Mouse (Mus musculus): ENCODE data around the gene Atic. TPM values are rescaled to one million over a fixed set of nuclear protein-coding genes. Genes with fewer than 3 reads are reported as not detected.

The Atic gene
- 17.0 TPM for polyA plus RNA-seq (2014; fragmentation: Illumina TruSeq; extraction: RNeasy Lipid Tissue Mini Kit (QIAGEN cat#74804); ENCODE audit: insufficient read depth, low read depth, low replicate concordance)

GRCm38 (mm10) chr1:71556688-71557612, at the start of gene Atic:
TSS of gene Atic (plus strand) at chr1:71557150.

Other genes starting within 250 kb of the Atic start
- not detected for gene Abca12, start 142.2 kb upstream of the Atic start, polyA plus RNA-seq (2014; fragmentation: Illumina TruSeq; extraction: RNeasy Lipid Tissue Mini Kit (QIAGEN cat#74804); ENCODE audit: insufficient read depth, low read depth, low replicate concordance)
- 75.2 TPM for gene Fn1, start 96.0 kb downstream of the Atic start, polyA plus RNA-seq (2014; fragmentation: Illumina TruSeq; extraction: RNeasy Lipid Tissue Mini Kit (QIAGEN cat#74804); ENCODE audit: insufficient read depth, low read depth, low replicate concordance)